Mouse (Mus musculus) forebrain, embryonic 10.5 days (tissue): ENCODE data around the gene Spsb3. TPM values are rescaled to one million over a fixed set of nuclear protein-coding genes. Genes with fewer than 3 reads are reported as not detected.
A peak's percentile ranks its signal among the peaks of the same experiment; 100 is the strongest.

Source experiments
- DNase-seq: peaks from one replicate; pipeline ENCODE4 v3.0.0-alpha.2; 2017; ENCODE audit warnings: low spot score; ENCODE audit errors: extremely low spot score
- H3K27ac ChIP-seq: fragments of 300-500 bp; sonication (generic); 2 replicates; pipeline ENCODE4 v1.5.1; 2016; ENCODE audit warnings: mild to moderate bottlenecking
- H3K27me3 ChIP-seq: fragments of 300-500 bp; sonication (generic); 2 replicates; pipeline ENCODE4 v1.6.1; 2016; ENCODE audit warnings: mild to moderate bottlenecking; ENCODE audit not compliant: poor library complexity, severe bottlenecking
- H3K36me3 ChIP-seq: fragments of 300-500 bp; sonication (generic); replicated peaks from 2 replicates; pipeline ENCODE4 v1.6.1; 2016; ENCODE audit warnings: mild to moderate bottlenecking, moderate library complexity
- H3K4me1 ChIP-seq: fragments of 300-500 bp; sonication (generic); 2 replicates; pipeline ENCODE4 v1.6.1; 2016
- H3K4me3 ChIP-seq: fragments of 300-500 bp; sonication (generic); 2 replicates; pipeline ENCODE4 v1.5.1; 2016; ENCODE audit warnings: mild to moderate bottlenecking, moderate library complexity
- H3K9me3 ChIP-seq: fragments of 300-500 bp; sonication (generic); 2 replicates; pipeline ENCODE4 v1.6.1; 2016; ENCODE audit warnings: mild to moderate bottlenecking, moderate library complexity
- WGBS: fragments of 180-500 bp; shearing (Covaris S2); methylation state at CpG from one replicate; pipeline ENCODE4 v1.1.7; 2016; 5-methylcytosine and 5-hydroxymethylcytosine counted together
- polyA plus RNA-seq: library from polyadenylated mRNA; unstranded; fragments of >200 nt; fragmentation: Nextera tagmentation; extraction: Ambion mirVana; gene quantifications from 2 replicates; pipeline ENCODE4 v1.2.1, GENCODE M21; 2016

Spsb3 gene
- polyA plus RNA-seq, 1 experiment from 2014 or later: 45.3 TPM

- H3K4me1 ChIP-seq: peaks cover 49% of the 10 kb centered on the region
- no peaks in the 10 kb centered on the region for H3K9me3 ChIP-seq
- no peaks in the 10 kb centered on the region for H3K27me3 ChIP-seq
- peak overlapping the region; percentile 83 for H3K4me3 ChIP-seq
- peaks cover 74% of the 10 kb centered on the region for H3K36me3 ChIP-seq
- H3K27ac ChIP-seq: peak overlapping the region; percentile 91
- 12% methylated on average over 31 of the region's 31 CpGs for WGBS
- no peak for DNase-seq
Observed at GRCm38 (mm10) chr17:24894061-24894994, 7.9 kb downstream of the Spsb3 start.

DNA sequence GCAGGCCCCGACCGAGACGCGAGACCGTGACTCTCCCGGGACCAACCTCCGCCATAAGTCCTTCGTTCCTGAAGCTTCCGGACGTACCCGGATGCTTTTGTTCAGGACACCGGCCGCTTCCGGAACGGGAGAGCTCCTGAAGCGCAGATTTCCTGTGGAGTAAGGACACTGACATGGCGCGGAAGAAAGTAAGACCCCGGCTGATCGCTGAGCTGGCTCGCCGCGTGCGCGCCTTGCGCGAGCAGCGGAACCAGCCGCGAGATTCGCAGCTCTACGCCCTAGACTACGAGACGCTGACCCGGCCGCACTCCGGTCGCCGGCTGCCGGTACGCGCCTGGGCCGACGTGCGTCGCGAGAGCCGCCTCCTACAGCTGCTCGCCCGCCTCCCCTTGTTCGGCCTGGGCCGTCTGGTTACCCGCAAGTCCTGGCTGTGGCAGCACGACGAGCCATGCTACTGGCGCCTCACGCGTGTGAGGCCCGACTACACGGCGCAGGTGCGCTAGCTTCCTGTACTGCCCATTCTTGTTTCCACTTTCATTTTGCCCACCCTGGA, 8.6 kb downstream of the Spsb3 start, which contains the start of the genes Eme2 and Mrps34:
TSS of gene Eme2 (minus strand) at position 93 of the 553 bp plus-strand sequence.
TSS of gene Mrps34 (plus strand) at position 122 of the 553 bp plus-strand sequence.
- Histone ChIP-seq H3K27me3 (no peaks in the 10 kb centered on the region), H3K27ac (peak within 1 kb of the TSS; percentile 91), H3K4me3 (peak within 1 kb of the TSS; percentile 83), H3K36me3 (peaks cover 74% of the 10 kb centered on the region), H3K9me3 (no peaks in the 10 kb centered on the region), H3K4me1 (peaks cover 49% of the 10 kb centered on the region)
- WGBS: under 1% methylated on average over 62 of the region's 62 CpGs
- DNase-seq: peak; percentile 90

DNA sequence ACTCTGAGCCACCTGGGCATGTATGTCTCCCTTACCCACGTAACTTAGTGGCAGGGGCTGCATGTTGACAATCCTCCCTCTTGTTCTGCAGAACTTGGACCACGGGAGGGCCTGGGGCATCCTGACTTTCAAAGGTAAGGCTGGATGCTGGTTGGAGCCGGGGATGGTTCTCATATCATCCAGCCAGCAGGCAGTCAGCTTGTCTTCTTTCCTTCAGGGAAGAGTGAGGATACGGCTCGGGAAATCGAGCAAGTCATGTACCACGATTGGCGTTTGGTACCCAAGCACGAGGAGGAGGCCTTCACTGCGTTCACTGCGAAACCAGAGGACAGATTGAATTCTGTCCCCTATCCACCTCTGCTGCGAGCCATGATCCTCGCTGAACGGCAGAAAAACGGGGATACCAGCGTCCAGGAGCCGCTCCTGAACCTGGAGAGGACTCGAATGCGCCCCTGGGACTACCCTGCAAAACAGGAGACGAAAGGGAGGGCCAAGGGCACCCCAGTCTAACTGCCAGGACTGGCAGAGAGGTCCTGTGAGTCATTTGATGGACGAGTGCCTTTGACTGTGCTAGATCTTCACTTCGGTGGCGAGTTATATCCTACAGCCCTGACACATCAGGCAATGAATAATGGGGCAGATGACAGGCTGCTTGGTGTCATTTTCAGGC, 9.3 kb downstream of the Spsb3 start:
- WGBS: 14% methylated on average over 23 of the region's 23 CpGs
- peaks cover 49% of the 10 kb centered on the region for H3K4me1 ChIP-seq
- H3K4me3 ChIP-seq: peak overlapping the region; percentile 83
- no peak for DNase-seq
- peak overlapping the region; percentile 91 for H3K27ac ChIP-seq
- H3K9me3 ChIP-seq: no peaks in the 10 kb centered on the region
- H3K27me3 ChIP-seq: no peaks in the 10 kb centered on the region
- H3K36me3 ChIP-seq: peaks cover 74% of the 10 kb centered on the region

GRCm38 (mm10) chr17:24896241-24896992, 10.0 kb downstream of the Spsb3 start, which contains the start of gene Nme3:
Gene Nme3 (plus strand): TSS chr17:24896500.
- no peaks in the 10 kb centered on the region for H3K9me3 ChIP-seq
- H3K4me1 ChIP-seq: peaks cover 49% of the 10 kb centered on the region
- H3K4me3 ChIP-seq: peak within 1 kb of the TSS; percentile 83
- peak within 1 kb of the TSS; percentile 91 for H3K27ac ChIP-seq
- WGBS: 1% methylated on average over 50 of the region's 50 CpGs
- peaks cover 74% of the 10 kb centered on the region for H3K36me3 ChIP-seq
- peak; percentile 77 for DNase-seq
- H3K27me3 ChIP-seq: no peaks in the 10 kb centered on the region

- Histone ChIP-seq H3K4me3 (peak overlapping the region; percentile 83), H3K36me3 (peaks cover 74% of the 10 kb centered on the region), H3K4me1 (peaks cover 49% of the 10 kb centered on the region), H3K27me3 (no peaks in the 10 kb centered on the region), H3K9me3 (no peaks in the 10 kb centered on the region), H3K27ac (peak overlapping the region; percentile 91)
- DNase-seq: no peak
- WGBS: 40% methylated on average over 11 of the region's 11 CpGs
Observed at GRCm38 (mm10) chr17:24896993-24897269, 10.5 kb downstream of the Spsb3 start.

DNA sequence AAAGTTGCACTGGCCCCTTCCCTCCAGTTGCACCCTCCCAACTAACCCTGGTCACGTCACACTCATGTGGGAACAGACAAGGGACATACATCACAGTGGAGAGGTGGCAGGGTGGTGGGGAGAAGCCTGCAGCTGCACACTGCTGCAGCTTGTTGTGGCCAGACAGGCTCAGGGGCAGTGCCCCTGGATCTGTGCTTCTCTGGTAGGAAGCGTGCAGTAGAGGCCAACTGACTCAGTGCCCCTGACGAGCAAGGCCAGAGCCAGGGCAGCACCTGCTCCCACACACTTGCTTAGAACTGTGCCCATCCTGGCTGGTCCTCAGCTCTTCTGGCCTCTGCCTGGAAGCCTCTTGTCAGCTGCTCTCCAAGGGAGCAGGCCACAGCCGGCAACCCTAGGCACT, 11.2 kb downstream of the Spsb3 start:
- DNase-seq: no peak
- Histone ChIP-seq H3K27ac (0 out of 2 replicates have a peak overlapping the region, but pooled peaks have one; percentile 11), H3K36me3 (peaks cover 74% of the 10 kb centered on the region), H3K27me3 (no peaks in the 10 kb centered on the region), H3K4me1 (peaks cover 49% of the 10 kb centered on the region), H3K9me3 (no peaks in the 10 kb centered on the region), H3K4me3 (peak overlapping the region; percentile 83; the same call in 1 of the 2 replicates)
- 84% methylated on average over 4 of the region's 4 CpGs for WGBS

DNA sequence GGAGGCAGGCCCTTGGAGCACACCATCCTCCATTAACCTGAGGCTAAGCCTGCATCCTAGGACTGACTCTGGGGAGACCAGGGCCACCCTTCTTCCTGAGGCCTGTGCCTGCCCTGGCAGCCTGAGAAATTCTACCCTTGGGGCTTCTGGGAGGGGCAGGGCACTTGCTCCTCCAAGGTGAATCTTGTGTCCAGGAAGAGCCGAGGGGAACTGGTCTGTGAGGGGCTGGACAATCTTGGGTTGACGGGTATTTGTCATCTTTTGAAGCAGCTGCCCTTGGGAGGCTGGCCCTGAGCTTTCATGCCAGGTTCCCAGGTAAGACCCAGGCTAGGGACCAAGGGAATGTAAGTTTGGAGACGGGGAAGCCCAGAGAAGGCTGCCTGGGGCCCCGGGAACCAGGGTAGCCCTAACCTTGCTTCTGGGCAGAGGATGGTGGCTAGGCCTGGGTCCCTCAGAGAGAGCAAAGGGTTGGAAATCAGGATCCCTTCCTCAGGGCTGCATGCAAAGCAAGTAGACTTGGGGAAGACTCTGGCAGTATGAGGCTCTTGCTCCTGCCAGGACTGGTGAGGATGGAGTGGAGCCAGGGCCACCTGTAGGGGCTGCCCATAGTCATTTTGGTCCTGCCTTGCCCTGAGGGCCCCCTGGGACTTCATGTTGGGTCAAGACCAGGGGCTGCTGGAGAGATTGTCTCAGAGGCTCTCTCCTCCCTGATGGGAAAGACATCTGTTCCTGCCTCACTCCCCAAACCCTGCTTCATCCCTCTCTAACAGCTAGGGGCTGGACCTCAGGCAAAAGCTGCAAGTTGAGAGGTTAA, 11.8 kb downstream of the Spsb3 start:
- no peaks in the 10 kb centered on the region for H3K9me3 ChIP-seq
- peaks cover 45% of the 10 kb centered on the region for H3K4me1 ChIP-seq
- H3K27ac ChIP-seq: no peak overlapping the region
- H3K36me3 ChIP-seq: peaks cover 74% of the 10 kb centered on the region
- H3K27me3 ChIP-seq: no peaks in the 10 kb centered on the region
- DNase-seq: no peak
- H3K4me3 ChIP-seq: peak overlapping the region; percentile 83; the same call in 1 of the 2 replicates
- WGBS: 89% methylated on average over 4 of the region's 4 CpGs

GRCm38 (mm10) chr17:24899153-24899552, 12.7 kb downstream of the Spsb3 start:
- no peak overlapping the region for H3K27ac ChIP-seq
- 86% methylated on average over 5 of the region's 5 CpGs for WGBS

GRCm38 (mm10) chr17:24900014-24900413, 13.6 kb downstream of the Spsb3 start:
- DNase-seq: no peak
- WGBS: 97% methylated on average over 6 of the region's 6 CpGs
- H3K4me1 ChIP-seq: peaks cover 31% of the 10 kb centered on the region
- H3K27ac ChIP-seq: no peak overlapping the region
- no peaks in the 10 kb centered on the region for H3K27me3 ChIP-seq
- H3K36me3 ChIP-seq: peaks cover 85% of the 10 kb centered on the region
- no peak overlapping the region for H3K4me3 ChIP-seq
- no peaks in the 10 kb centered on the region for H3K9me3 ChIP-seq

More at GRCm38 (mm10) chr17:24899153-24899552, 12.7 kb downstream of the Spsb3 start:
- no peak overlapping the region for H3K4me3 ChIP-seq
- H3K4me1 ChIP-seq: peaks cover 36% of the 10 kb centered on the region
- peaks cover 77% of the 10 kb centered on the region for H3K36me3 ChIP-seq
- H3K27me3 ChIP-seq: no peaks in the 10 kb centered on the region
- no peak for DNase-seq
- H3K9me3 ChIP-seq: no peaks in the 10 kb centered on the region

GRCm38 (mm10) chr17:24902124-24902523, 15.7 kb downstream of the Spsb3 start:
- peaks cover 100% of the 10 kb centered on the region for H3K36me3 ChIP-seq
- H3K9me3 ChIP-seq: no peaks in the 10 kb centered on the region
- H3K27ac ChIP-seq: no peak overlapping the region
- peaks cover 12% of the 10 kb centered on the region for H3K4me1 ChIP-seq
- no peaks in the 10 kb centered on the region for H3K27me3 ChIP-seq
- 94% methylated on average over 5 of the region's 5 CpGs for WGBS
- H3K4me3 ChIP-seq: no peak overlapping the region
- DNase-seq: no peak

- Histone ChIP-seq H3K27me3 (no peaks in the 10 kb centered on the region), H3K4me1 (peaks cover 4% of the 10 kb centered on the region), H3K4me3 (no peak overlapping the region), H3K36me3 (peaks cover 100% of the 10 kb centered on the region), H3K27ac (no peak overlapping the region), H3K9me3 (no peaks in the 10 kb centered on the region)
- 74% methylated on average over 9 of the region's 9 CpGs for WGBS
- DNase-seq: no peak
Observed at GRCm38 (mm10) chr17:24902671-24903474, 16.4 kb downstream of the Spsb3 start.
